Mouse (Mus musculus): Measurements from ENCODE around the gene Mylk4. TPM values are rescaled to one million over a fixed set of nuclear protein-coding genes. Genes with fewer than 3 reads are reported as not detected.

The Mylk4 gene
- 0.12 to 0.13 TPM in 2 of 4 replicates, not detected in the others for total RNA-seq (2023; ENCODE audit: inconsistent age)

DNA sequence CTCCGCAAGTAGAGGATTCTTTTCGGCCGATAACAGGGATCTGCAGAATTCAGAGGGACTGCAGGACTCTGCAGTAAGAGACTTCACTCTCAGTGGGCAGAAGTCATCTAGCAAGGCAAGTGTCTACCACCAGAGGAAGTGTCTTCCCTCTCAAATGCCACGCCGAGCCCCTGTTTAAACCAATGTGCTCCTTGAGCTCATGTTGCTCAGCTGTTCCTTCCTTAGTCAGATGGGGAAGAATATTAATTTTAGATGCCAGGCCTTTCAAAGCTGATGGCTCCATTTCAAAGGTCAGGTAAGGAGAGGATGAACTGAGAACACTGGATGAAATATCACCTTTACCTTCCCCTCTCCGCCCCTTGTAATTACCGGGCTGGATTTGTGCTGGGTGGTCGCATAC lies at the start of gene Mylk4:
Mylk4 (minus strand) TSS at position 139 of the 400 bp plus-strand sequence.

GRCm38 (mm10) chr13:32802259-32803081 lies 18.7 kb upstream of the Mylk4 start, which contains the start of gene D930007J09Rik:
Gene D930007J09Rik (minus strand): TSS chr13:32802849.

DNA sequence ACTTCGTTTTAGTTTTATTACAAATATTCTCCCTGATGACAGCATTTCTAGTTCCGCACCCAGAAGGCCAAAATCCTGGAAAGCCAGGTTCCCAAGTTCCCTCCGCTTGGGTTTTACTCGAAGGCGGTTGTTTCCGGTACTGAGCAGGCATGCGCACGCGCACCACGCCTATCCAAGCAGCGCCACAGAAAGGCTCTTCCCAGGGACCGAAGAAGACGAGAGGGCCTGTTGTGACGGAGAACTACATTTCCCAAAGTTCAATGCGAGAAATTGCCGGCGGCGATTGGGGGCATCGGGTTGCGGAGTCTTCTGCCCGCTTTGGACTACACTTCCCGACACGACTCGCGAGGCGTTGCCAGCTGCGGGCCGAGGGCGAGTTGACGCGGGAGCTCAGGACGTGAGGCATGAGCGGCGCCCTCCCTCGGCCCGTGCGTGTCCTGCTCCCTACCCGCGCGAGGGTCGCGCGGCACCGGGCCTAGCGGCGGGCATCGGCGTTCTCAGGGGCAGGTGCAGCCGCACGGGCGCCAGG lies 18.0 kb upstream of the Mylk4 start, which contains the start of gene Wrnip1:
Wrnip1 (plus strand) TSS at position 346 of the 529 bp plus-strand sequence.

Other genes starting within 250 kb of the Mylk4 start
- gene Wrnip1, start 18.1 kb upstream of the Mylk4 start, total RNA-seq (2023; ENCODE audit: inconsistent age), result 39.9 to 46.7 TPM (median 42.9 TPM) in 4 replicates
- gene D930007J09Rik, start 18.9 kb upstream of the Mylk4 start, total RNA-seq (2023; ENCODE audit: inconsistent age), result not detected in 4 replicates
- gene Serpinb1a, start 67.2 kb upstream of the Mylk4 start, total RNA-seq (2023; ENCODE audit: inconsistent age), result 231 to 264 TPM (median 248 TPM) in 4 replicates
- gene Serpinb1c, start 114.3 kb upstream of the Mylk4 start, total RNA-seq (2023; ENCODE audit: inconsistent age), result not detected in 4 replicates
- gene Serpinb6b, start 181.3 kb upstream of the Mylk4 start, total RNA-seq (2023; ENCODE audit: inconsistent age), result 9.9 to 14.7 TPM (median 10.3 TPM) in 4 replicates
- gene Serpinb9, start 219.3 kb upstream of the Mylk4 start, total RNA-seq (2023; ENCODE audit: inconsistent age), result 1.7 to 3.4 TPM (median 2.6 TPM) in 4 replicates
- 0.51 TPM in 1 of 4 replicates, not detected in the others for gene Serpinb9b, start 243.5 kb upstream of the Mylk4 start, total RNA-seq (2023; ENCODE audit: inconsistent age)